Mouse (Mus musculus) cortical plate, adult 2 months (tissue): Measurements from ENCODE around the gene Olfr691.

Experiments used
- CTCF ChIP-seq: fragments of 200-500 bp; IDR thresholded peaks from 2 replicates; pipeline ENCODE4 v1.5.1; 2011; ENCODE audit warnings: mild to moderate bottlenecking, control low read depth, low read length; ENCODE audit not compliant: insufficient read depth; ENCODE audit errors: extremely low read depth
- POLR2A ChIP-seq: fragments of 200-500 bp; IDR thresholded peaks from 2 replicates; pipeline ENCODE4 v1.6.1; 2011; ENCODE audit warnings: mild to moderate bottlenecking, low read length, control low read depth; ENCODE audit not compliant: insufficient read depth; ENCODE audit errors: extremely low read depth

DNA sequence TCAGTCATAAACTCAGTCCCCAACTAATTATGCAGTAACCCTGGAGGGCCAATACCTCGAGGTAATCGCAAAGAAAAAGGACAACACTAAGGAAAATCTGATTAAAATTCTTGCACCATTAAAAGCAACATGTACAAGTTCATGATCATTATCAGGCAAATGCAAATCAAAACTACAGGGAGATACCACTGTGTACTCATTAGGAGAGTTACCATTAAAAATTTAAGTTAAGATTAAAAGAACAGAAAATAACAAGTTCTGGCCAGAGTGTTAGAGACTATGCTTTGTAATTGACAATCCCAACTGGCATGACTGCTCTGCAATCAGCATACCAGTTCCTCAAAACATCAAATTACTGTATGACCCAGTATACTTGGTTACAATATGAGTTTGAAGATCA is 682 bp upstream of the Olfr691 start:
- TF ChIP-seq CTCF (no peak), POLR2A (no peak)
